Mouse (Mus musculus) ES-Bruce4 (cell line): Measurements from ENCODE around the gene Spaca7.

Source experiments
- CTCF ChIP-seq: IDR thresholded peaks from one replicate; pipeline ENCODE4 v1.8.1; 2011; ENCODE audit warnings: low read depth, low read length
- EP300 ChIP-seq: IDR thresholded peaks from 2 replicates; pipeline ENCODE4 v1.6.1; 2011; ENCODE audit warnings: low read depth, low read length; ENCODE audit not compliant: insufficient read depth
- POLR2A ChIP-seq: IDR thresholded peaks from one replicate; pipeline ENCODE4 v1.8.1; 2011; ENCODE audit warnings: low read length; ENCODE audit not compliant: insufficient read depth

- TF ChIP-seq CTCF (no peak), POLR2A (no peak), EP300 (no peak)
These were observed 3.9 kb downstream of the Spaca7 start for GRCm38 (mm10) chr8:12576739-12577138.
